Mouse (Mus musculus) C2C12 (cell line): ENCODE measurements at regions not wholly inside any gene's neighbourhood (a gene's known extent, or its start where the extent isn't known, plus 50 kb on each side); places are given as distances from the start of the nearest gene placed in this dataset.
"Not testable (repeated sequence)": the region's sequence is repeated elsewhere in the genome, so short reads cannot be mapped to it uniquely, and the experiment has no call there.

Experiments used
- H3K27me3 ChIP-seq: one replicate; pipeline ENCODE4 v1.6.1; 2011; ENCODE audit not compliant: control insufficient read depth, insufficient read depth, insufficient read length
- H3K36me3 ChIP-seq: one replicate; pipeline ENCODE4 v1.6.1; 2011; ENCODE audit not compliant: control insufficient read depth, insufficient read depth
- H3K4me3 ChIP-seq: one replicate; pipeline ENCODE4 v1.5.1; 2011; ENCODE audit warnings: mild to moderate bottlenecking, control low read depth; ENCODE audit not compliant: poor library complexity, insufficient read depth, severe bottlenecking
- H3K79me2 ChIP-seq: one replicate; pipeline ENCODE4 v1.6.1; 2011; ENCODE audit not compliant: control insufficient read depth, insufficient read depth
- H3K79me3 ChIP-seq: one replicate; pipeline ENCODE4 v1.6.1; 2011; ENCODE audit warnings: low read depth, control low read depth
- H3ac ChIP-seq: one replicate; pipeline ENCODE3; 2011; ENCODE audit warnings: low read depth; ENCODE audit not compliant: control insufficient read depth, insufficient read length
- CEBPB ChIP-seq: IDR thresholded peaks from one replicate; pipeline ENCODE4 v1.6.1; 2011; ENCODE audit warnings: low read depth, mild to moderate bottlenecking, control low read depth, moderate library complexity
- CTCF ChIP-seq: IDR thresholded peaks from one replicate; pipeline ENCODE4 v1.5.1; 2011; ENCODE audit not compliant: control insufficient read depth, insufficient read depth, insufficient read length
- FOSL1 ChIP-seq: IDR thresholded peaks from one replicate; pipeline ENCODE4 v1.8.0; 2011; ENCODE audit warnings: mild to moderate bottlenecking, low read length; ENCODE audit not compliant: poor library complexity, insufficient read depth, severe bottlenecking
- MAX ChIP-seq: IDR thresholded peaks from one replicate; pipeline ENCODE4 v1.6.1; 2011; ENCODE audit warnings: mild to moderate bottlenecking, control low read depth
- MYOD1 ChIP-seq: IDR thresholded peaks from one replicate; pipeline ENCODE4 v1.6.1; 2011; ENCODE audit warnings: low read depth; ENCODE audit not compliant: control insufficient read depth, insufficient read length
- MYOG ChIP-seq: IDR thresholded peaks from one replicate; pipeline ENCODE4 v1.6.1; 2011; ENCODE audit not compliant: control insufficient read depth, insufficient read length; ENCODE audit errors: extremely low read depth
- USF1 ChIP-seq: IDR thresholded peaks from one replicate; pipeline ENCODE4 v1.6.1; 2011; ENCODE audit warnings: low read depth, mild to moderate bottlenecking, control low read depth, moderate library complexity

DNA sequence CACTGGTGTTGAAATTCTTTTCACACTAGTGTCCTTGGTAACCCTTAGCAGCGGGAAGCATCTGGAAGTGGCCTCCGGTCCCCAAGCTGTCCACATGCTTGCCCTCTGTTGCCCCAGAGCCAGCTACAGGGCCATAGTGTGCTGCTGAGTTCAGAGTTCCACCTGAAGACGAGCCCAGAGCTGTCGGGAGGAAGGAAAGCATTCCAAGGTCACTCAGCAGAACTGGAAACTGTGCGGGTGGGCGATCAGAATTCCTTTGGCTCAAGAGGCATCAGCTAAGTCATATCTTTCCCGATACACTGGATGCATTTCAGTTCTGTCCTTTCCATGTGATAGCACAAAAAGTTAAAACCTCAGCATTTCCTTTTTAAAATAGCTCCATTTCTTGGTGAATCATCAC, 170.6 kb upstream of the Gm10306 start:
- no peak overlapping the region for H3ac ChIP-seq
- no peaks in the 10 kb centered on the region for H3K36me3 ChIP-seq
- no peaks in the 10 kb centered on the region for H3K27me3 ChIP-seq
- no peaks in the 10 kb centered on the region for H3K79me2 ChIP-seq
- TF ChIP-seq USF1, result no peak
- TF ChIP-seq FOSL1, result no peak
- TF ChIP-seq MYOD1, result no peak
- no peak for TF ChIP-seq MYOG
- no peak for TF ChIP-seq CTCF
- no peak for TF ChIP-seq CEBPB
- TF ChIP-seq MAX, result no peak
- no peak overlapping the region for H3K4me3 ChIP-seq
- no peaks in the 10 kb centered on the region for H3K79me3 ChIP-seq

DNA sequence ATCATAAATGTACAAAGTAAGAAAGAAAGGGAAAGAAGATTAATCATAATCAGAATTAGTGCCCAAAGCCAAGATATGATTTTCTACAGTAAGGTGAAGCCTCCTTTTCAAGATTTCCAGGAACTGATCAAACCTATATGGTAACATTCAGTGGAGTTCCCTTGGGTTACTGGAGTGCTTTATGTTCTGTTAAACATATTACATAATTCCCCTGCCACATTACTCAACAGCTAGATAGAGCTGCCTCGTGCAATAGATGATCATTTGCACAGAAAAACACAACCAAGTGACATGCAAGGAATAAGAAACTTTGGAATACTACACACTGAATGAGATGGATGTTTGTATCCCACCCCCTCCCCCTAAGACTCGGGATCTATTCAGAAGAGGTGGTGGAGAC, 168.0 kb upstream of the Gm10306 start:
- Histone ChIP-seq H3ac (no peak overlapping the region), H3K4me3 (no peak overlapping the region), H3K79me3 (no peaks in the 10 kb centered on the region), H3K36me3 (no peaks in the 10 kb centered on the region), H3K79me2 (no peaks in the 10 kb centered on the region), H3K27me3 (no peaks in the 10 kb centered on the region)
- TF ChIP-seq MAX (no peak), FOSL1 (no peak), MYOG (no peak), USF1 (no peak), MYOD1 (no peak), CEBPB (no peak), CTCF (no peak)

DNA sequence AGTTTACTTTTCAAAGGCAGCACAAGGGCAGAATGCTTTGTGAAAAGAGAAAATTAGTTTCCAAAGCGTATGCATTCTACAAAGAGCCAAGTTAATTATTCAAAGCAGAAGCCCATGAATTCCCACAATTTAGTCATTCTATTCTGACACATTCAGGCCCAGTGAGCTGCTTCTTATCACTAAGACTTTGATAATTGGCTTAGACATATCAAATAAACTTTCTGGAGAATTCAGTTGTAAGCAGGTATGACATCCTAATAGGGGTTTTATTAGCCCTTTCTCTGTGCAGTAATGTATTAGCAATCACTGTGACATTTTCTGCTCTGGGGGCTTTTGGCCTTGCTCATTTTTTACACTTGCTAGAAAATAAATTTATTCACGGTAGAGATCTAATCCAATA, 161.9 kb upstream of the Gm10306 start:
- no peaks in the 10 kb centered on the region for H3K79me2 ChIP-seq
- no peak overlapping the region for H3K4me3 ChIP-seq
- H3K27me3 ChIP-seq, result no peaks in the 10 kb centered on the region
- H3K36me3 ChIP-seq, result no peaks in the 10 kb centered on the region
- H3K79me3 ChIP-seq, result no peaks in the 10 kb centered on the region
- no peak for TF ChIP-seq CTCF
- no peak for TF ChIP-seq MAX
- no peak for TF ChIP-seq MYOG
- no peak for TF ChIP-seq USF1
- TF ChIP-seq MYOD1, result no peak
- TF ChIP-seq FOSL1, result no peak
- TF ChIP-seq CEBPB, result no peak
- H3ac ChIP-seq, result no peak overlapping the region

DNA sequence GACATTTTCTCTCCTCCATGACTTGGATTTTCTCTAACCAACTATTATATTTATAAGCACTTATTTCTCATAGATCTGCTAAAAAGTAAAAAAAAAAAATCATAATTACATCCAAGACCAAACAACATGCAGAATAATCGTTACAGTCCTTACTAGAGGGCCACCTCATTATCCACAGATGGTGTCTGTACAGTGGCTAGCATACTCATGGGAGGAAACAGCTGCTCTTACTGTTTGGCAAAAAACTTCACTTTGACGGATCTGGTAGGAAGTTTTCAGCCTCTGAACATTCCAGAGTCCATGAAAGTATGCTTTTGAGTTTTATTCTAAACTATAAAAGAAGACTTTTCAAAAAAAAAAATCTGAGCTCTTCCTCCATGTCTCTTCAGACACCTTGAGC, 159.1 kb upstream of the Gm10306 start:
- Histone ChIP-seq H3ac (no peak overlapping the region), H3K4me3 (no peak overlapping the region), H3K79me3 (no peaks in the 10 kb centered on the region), H3K36me3 (no peaks in the 10 kb centered on the region), H3K27me3 (no peaks in the 10 kb centered on the region), H3K79me2 (no peaks in the 10 kb centered on the region)
- TF ChIP-seq CEBPB (no peak), MAX (no peak), MYOD1 (no peak), USF1 (no peak), MYOG (no peak), CTCF (no peak), FOSL1 (no peak)

DNA sequence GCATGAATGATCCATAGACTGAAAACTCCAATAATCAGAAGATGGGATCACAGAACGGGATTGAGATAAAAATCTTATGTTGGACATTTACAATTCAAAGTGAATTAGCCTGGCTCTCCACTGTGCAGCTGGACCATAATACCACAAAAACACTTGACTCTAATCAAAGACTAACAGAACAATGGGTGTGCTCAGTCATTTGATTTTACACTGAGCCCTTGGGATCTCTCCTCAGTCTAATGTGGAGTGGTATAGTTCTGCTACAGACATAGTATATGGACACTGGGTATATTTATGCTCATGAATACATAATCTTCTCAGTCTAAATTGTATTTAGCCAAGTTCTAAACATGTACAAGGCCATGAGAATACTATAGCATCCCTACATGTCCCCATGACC, 149.4 kb upstream of the Gm10306 start:
- Histone ChIP-seq H3K27me3 (no peaks in the 10 kb centered on the region), H3K79me3 (no peaks in the 10 kb centered on the region), H3K36me3 (no peaks in the 10 kb centered on the region), H3K79me2 (no peaks in the 10 kb centered on the region), H3ac (no peak overlapping the region), H3K4me3 (no peak overlapping the region)
- TF ChIP-seq USF1 (no peak), CTCF (no peak), CEBPB (no peak), MYOG (no peak), FOSL1 (no peak)

DNA sequence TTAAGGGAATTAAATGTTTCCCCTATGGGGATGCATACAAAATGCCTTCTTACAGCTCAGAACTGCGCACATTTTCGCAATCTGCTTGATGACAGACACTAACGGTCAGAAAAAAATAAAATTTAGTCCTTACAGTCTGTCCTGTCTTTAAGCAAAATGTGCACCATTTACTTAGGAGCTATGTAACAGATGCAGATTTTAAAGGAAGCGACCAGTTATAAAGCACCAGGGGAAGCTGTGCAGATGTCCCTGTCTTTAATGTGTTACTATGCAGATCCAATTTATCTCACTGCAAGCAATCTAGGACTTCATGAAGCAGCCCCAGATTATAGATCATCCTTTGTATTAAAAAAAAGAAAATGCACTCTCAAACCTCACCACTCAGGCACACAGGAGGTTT, 148.8 kb upstream of the Gm10306 start:
- TF ChIP-seq MYOD1, result no peak
- TF ChIP-seq CTCF, result no peak
- TF ChIP-seq CEBPB, result no peak
- TF ChIP-seq MYOG, result no peak
- Histone ChIP-seq H3ac (no peak overlapping the region), H3K79me3 (no peaks in the 10 kb centered on the region), H3K36me3 (no peaks in the 10 kb centered on the region), H3K27me3 (no peaks in the 10 kb centered on the region), H3K79me2 (no peaks in the 10 kb centered on the region), H3K4me3 (no peak overlapping the region)

DNA sequence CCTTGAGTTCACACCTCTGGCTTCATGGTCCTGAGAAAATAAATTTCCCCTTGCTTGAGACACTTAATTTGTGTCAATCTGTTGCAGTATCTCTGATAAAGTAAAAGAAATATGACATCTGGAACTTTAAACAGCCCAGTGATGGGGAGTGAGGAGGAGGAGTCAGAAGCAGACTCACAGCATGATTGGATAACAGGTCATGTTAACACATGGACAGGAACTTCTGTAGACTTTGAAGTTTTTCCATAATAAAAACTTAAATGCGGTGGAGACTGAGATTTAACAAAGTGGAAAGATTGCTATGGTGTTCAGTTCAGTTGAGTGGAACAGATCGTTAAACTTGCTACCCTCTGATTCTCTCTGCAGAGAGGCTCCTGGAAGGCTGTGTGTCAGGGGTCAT, 143.7 kb upstream of the Gm10306 start:
- Histone ChIP-seq H3K79me2 (no peaks in the 10 kb centered on the region), H3ac (no peak overlapping the region)
- no peak for TF ChIP-seq MAX

DNA sequence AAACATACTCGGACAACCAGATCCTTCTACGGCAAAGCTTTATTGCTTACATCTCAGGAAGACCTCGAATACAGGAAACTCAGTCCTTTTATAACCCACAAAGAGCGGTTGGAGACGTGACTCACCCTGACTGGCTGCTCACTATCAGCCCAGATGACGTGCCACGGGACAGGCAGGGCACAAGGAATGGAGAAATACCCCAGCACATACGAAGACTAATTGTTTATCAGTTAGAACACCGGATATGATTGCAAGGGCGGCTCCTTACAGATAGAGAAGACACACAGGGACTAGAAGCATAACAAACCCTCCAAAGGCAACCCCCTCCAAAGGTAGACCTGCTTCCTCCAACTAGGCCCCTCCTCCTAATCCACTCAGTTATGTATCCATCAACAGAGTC, 130.8 kb upstream of the Gm10306 start:
- H3ac ChIP-seq, H3K27me3 ChIP-seq, H3K79me2 ChIP-seq, H3K36me3 ChIP-seq, H3K4me3 ChIP-seq, H3K79me3 ChIP-seq: not testable (repeated sequence)

More for the DNA sequence above, 143.7 kb upstream of the Gm10306 start:
- Histone ChIP-seq H3K36me3 (no peaks in the 10 kb centered on the region), H3K27me3 (no peaks in the 10 kb centered on the region), H3K79me3 (no peaks in the 10 kb centered on the region), H3K4me3 (no peak overlapping the region)
